Mouse (Mus musculus): ENCODE results near the gene Tekt3. TPM values are rescaled to one million over a fixed set of nuclear protein-coding genes. Genes with fewer than 3 reads are reported as not detected.

Tekt3 gene
- polyA plus RNA-seq, 1 experiment from 2014 or later, result not detected

GRCm38 (mm10) chr11:63132501-63133435 is 71.3 kb downstream of the Tekt3 start:
- Histone ChIP-seq H3K4me3 (ENCODE audit: low read depth, low read length) (peak overlapping the region; percentile 51), H3K27ac (ENCODE audit: low read length) (peak overlapping the region; percentile 60), H3K9ac (ENCODE audit: low read depth, low read length) (peak overlapping the region; percentile 73), H3K27me3 (ENCODE audit: control insufficient read depth, insufficient read depth, low read depth, low read length) (peaks cover 48% of the 10 kb centered on the region), H3K36me3 (ENCODE audit: control insufficient read depth, insufficient read depth, low read length) (no peaks in the 10 kb centered on the region), H3K9me3 (replicated peaks; ENCODE audit: control insufficient read depth, low read length, poor library complexity, severe bottlenecking) (no peaks in the 10 kb centered on the region), H3K4me1 (ENCODE audit: control insufficient read depth, insufficient read depth, low read length) (peaks cover 21% of the 10 kb centered on the region), H3K4me2 (ENCODE audit: low read length) (peak overlapping the region; percentile 91)
- WGBS, result under 1% methylated on average over 64 of the region's 66 CpGs
- peak; percentile 40 for ATAC-seq

DNA sequence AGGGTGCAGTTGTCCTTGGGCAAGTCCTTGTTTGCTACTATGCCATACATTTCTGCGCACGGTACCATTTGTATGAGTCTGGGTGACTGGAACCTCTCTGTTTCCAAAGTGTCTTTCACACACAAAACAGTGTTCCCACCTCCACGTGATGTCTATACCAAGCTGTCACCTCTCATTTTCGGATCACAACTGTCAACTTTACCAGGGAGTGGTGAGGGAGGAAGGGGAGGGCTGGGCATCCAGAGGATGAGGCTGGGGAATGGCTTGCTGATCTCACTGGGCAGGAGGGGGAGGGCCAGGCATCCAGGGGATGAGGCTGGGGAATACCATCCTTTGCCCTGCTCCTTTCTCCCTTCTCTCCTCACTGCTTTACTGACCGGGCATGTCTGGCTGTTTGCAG is 72.6 kb downstream of the Tekt3 start:
- Histone ChIP-seq H3K36me3 (ENCODE audit: control insufficient read depth, insufficient read depth, low read length) (no peaks in the 10 kb centered on the region), H3K9me3 (replicated peaks; ENCODE audit: control insufficient read depth, low read length, poor library complexity, severe bottlenecking) (no peaks in the 10 kb centered on the region), H3K27me3 (ENCODE audit: control insufficient read depth, insufficient read depth, low read depth, low read length) (peaks cover 45% of the 10 kb centered on the region), H3K9ac (ENCODE audit: low read depth, low read length) (no peak overlapping the region), H3K4me1 (ENCODE audit: control insufficient read depth, insufficient read depth, low read length) (peaks cover 21% of the 10 kb centered on the region), H3K4me3 (ENCODE audit: low read depth, low read length) (no peak overlapping the region), H3K27ac (ENCODE audit: low read length) (no peak overlapping the region), H3K4me2 (ENCODE audit: low read length) (no peak overlapping the region)
- 88% methylated on average over 4 of the region's 5 CpGs for WGBS
- ATAC-seq, result no peak

DNA sequence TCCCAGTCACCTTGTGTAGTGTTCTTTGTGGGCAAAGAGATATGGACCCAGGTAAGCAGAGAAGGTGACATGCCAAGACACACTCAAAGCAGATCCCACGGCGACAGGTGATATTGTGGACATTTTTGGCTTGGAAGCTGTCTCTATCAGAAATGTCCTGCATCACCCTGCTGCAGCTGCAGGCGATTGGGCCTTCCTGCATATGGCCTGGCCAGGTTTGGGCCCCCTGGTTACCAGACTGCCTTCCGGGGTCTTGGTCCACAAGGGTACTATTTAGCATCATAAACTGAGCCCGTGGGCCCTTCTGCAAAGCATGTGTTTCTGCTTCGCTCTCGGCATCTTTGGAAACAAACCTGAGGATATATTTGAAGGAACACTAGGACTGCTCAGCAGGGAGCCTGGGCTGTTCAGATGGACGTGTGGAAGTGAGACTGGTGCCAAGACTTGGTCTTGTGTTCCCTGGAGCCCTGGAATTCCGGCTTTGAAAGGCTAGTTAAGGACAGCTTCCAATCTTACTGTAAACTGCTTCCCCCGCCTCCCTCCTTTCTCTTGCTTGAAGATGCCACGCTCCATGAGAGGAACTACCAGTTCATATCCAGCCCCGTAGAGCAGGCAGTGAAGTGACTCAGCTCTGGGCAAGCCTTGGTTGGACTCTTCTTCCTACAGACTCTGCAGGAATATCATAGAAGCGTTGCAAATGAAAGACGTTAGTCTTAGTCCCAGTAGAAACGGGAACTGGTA is 73.5 kb downstream of the Tekt3 start:
- WGBS, result 71% methylated on average over 15 of the region's 15 CpGs
- Histone ChIP-seq H3K27ac (ENCODE audit: low read length) (no peak overlapping the region), H3K4me3 (ENCODE audit: low read depth, low read length) (no peak overlapping the region), H3K9ac (ENCODE audit: low read depth, low read length) (no peak overlapping the region), H3K36me3 (ENCODE audit: control insufficient read depth, insufficient read depth, low read length) (no peaks in the 10 kb centered on the region), H3K9me3 (replicated peaks; ENCODE audit: control insufficient read depth, low read length, poor library complexity, severe bottlenecking) (no peaks in the 10 kb centered on the region), H3K27me3 (ENCODE audit: control insufficient read depth, insufficient read depth, low read depth, low read length) (peaks cover 38% of the 10 kb centered on the region), H3K4me1 (ENCODE audit: control insufficient read depth, insufficient read depth, low read length) (peaks cover 21% of the 10 kb centered on the region), H3K4me2 (ENCODE audit: low read length) (no peak overlapping the region)
- no peak for ATAC-seq

DNA sequence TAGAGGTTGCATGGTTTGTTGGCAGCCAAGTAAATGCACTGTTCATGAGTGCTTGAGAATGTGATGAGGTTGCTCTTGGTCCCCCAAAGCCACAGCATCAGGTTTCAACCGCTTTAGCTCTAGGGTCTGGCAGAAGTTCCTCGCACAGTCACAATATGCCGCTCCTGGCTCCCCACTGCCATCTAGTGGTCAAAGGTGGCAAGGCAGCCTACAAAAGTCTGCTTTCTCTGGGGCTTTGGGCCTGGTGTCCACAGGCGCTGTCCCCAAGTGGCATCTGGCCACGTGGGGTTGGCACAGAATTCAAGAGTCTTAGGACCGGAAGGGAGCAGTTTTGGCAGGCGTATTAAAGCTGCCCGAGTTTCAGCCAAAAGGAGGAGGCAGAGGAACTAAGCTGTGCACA is 74.2 kb downstream of the Tekt3 start:
- H3K9me3 ChIP-seq (replicated peaks; ENCODE audit: control insufficient read depth, low read length, poor library complexity, severe bottlenecking), result no peaks in the 10 kb centered on the region
- no peak overlapping the region for H3K9ac ChIP-seq (ENCODE audit: low read depth, low read length)
- no peaks in the 10 kb centered on the region for H3K36me3 ChIP-seq (ENCODE audit: control insufficient read depth, insufficient read depth, low read length)
- WGBS, result 2% methylated on average over 8 of the region's 8 CpGs
- peak; percentile 72 for ATAC-seq
- H3K27ac ChIP-seq (ENCODE audit: low read length), result no peak overlapping the region
- H3K4me2 ChIP-seq (ENCODE audit: low read length), result no peak overlapping the region
- H3K4me3 ChIP-seq (ENCODE audit: low read depth, low read length), result no peak overlapping the region
- H3K27me3 ChIP-seq (ENCODE audit: control insufficient read depth, insufficient read depth, low read depth, low read length), result peaks cover 34% of the 10 kb centered on the region
- H3K4me1 ChIP-seq (ENCODE audit: control insufficient read depth, insufficient read depth, low read length), result peaks cover 21% of the 10 kb centered on the region

DNA sequence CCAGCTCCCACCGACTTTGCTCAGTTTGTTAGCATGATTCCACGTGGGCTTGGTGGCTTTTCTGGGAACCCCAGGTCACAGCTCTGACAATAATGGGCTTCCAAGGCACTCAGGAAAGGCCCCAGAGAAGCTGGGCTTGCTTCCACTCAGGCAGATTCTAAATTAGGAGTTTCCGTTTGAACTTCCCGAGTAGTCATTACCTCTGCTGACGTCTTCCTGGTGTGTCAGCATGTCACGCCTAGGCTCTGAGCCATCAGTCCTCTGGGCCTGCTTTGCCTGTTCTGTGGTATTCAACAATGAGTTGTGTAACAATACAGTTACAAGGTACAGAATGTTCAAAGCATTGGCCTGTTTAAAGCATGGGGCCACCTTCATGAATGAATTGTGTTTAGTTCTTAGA is 74.8 kb downstream of the Tekt3 start:
- Histone ChIP-seq H3K36me3 (ENCODE audit: control insufficient read depth, insufficient read depth, low read length) (no peaks in the 10 kb centered on the region), H3K4me2 (ENCODE audit: low read length) (no peak overlapping the region), H3K27me3 (ENCODE audit: control insufficient read depth, insufficient read depth, low read depth, low read length) (peaks cover 28% of the 10 kb centered on the region), H3K4me1 (ENCODE audit: control insufficient read depth, insufficient read depth, low read length) (peaks cover 16% of the 10 kb centered on the region), H3K27ac (ENCODE audit: low read length) (no peak overlapping the region), H3K4me3 (ENCODE audit: low read depth, low read length) (no peak overlapping the region), H3K9me3 (replicated peaks; ENCODE audit: control insufficient read depth, low read length, poor library complexity, severe bottlenecking) (no peaks in the 10 kb centered on the region), H3K9ac (ENCODE audit: low read depth, low read length) (no peak overlapping the region)
- no peak for ATAC-seq
- WGBS, result 84% methylated on average over 6 of the region's 6 CpGs

- WGBS, result 66% methylated on average over 4 of the region's 4 CpGs
- no peak for ATAC-seq
- Histone ChIP-seq H3K9me3 (replicated peaks; ENCODE audit: control insufficient read depth, low read length, poor library complexity, severe bottlenecking) (no peaks in the 10 kb centered on the region), H3K9ac (ENCODE audit: low read depth, low read length) (no peak overlapping the region), H3K4me3 (ENCODE audit: low read depth, low read length) (no peak overlapping the region), H3K27ac (ENCODE audit: low read length) (no peak overlapping the region), H3K4me2 (ENCODE audit: low read length) (no peak overlapping the region), H3K36me3 (ENCODE audit: control insufficient read depth, insufficient read depth, low read length) (no peaks in the 10 kb centered on the region), H3K4me1 (ENCODE audit: control insufficient read depth, insufficient read depth, low read length) (peaks cover 9% of the 10 kb centered on the region), H3K27me3 (ENCODE audit: control insufficient read depth, insufficient read depth, low read depth, low read length) (peaks cover 21% of the 10 kb centered on the region)
Observed at GRCm38 (mm10) chr11:63136836-63137416, 75.5 kb downstream of the Tekt3 start.

DNA sequence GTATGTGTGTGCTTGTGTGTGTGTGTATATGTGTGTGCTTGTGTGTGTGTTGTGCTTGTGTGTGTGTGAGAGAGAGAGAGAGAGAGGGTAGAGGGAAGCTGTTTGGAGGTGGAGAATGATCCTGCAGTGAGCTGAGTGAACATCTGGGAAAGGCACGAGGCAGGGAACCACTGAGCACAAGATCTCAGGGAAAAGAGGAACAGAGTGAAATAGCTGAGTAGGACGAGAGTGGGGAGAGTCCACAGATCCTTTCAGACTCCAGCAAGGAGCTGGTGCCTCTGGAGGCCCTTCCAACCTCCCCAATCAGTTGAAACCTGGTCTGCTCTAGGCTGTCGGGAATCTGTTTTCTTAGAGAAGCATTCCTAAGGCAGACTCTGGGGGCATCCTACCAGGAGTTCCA is 77.3 kb downstream of the Tekt3 start:
- Histone ChIP-seq H3K4me2 (ENCODE audit: low read length) (no peak overlapping the region), H3K9ac (ENCODE audit: low read depth, low read length) (no peak overlapping the region), H3K27me3 (ENCODE audit: control insufficient read depth, insufficient read depth, low read depth, low read length) (peaks cover 8% of the 10 kb centered on the region), H3K9me3 (replicated peaks; ENCODE audit: control insufficient read depth, low read length, poor library complexity, severe bottlenecking) (no peaks in the 10 kb centered on the region), H3K36me3 (ENCODE audit: control insufficient read depth, insufficient read depth, low read length) (no peaks in the 10 kb centered on the region), H3K4me1 (ENCODE audit: control insufficient read depth, insufficient read depth, low read length) (no peaks in the 10 kb centered on the region; the same call in 1 of the 2 replicates), H3K4me3 (ENCODE audit: low read depth, low read length) (no peak overlapping the region), H3K27ac (ENCODE audit: low read length) (no peak overlapping the region)
- no peak for ATAC-seq
- WGBS, result 64% methylated on average over 3 of the region's 3 CpGs

DNA sequence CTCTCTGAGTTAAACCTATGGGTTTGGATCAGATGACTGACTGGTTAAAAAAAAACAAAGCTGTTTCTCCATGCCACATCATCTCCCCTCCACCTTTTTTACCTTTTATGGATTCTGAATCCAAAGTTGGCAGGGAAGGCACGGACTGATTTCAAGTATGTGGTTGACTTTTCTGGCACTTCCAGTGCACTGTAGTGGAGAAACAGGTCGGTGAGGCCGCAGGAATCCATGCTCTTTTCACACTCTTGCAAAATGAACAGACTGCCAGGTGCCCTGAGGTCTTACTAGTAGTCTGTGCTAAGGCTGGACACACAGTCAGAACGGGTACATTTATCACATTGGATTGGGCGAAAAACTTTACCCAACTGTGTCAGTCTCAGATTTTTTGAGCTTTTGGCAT is 80.9 kb downstream of the Tekt3 start:
- no peak overlapping the region for H3K27ac ChIP-seq (ENCODE audit: low read length)
- 94% methylated on average over 5 of the region's 5 CpGs for WGBS
- no peak overlapping the region for H3K9ac ChIP-seq (ENCODE audit: low read depth, low read length)
- H3K4me3 ChIP-seq (ENCODE audit: low read depth, low read length), result no peak overlapping the region
- H3K9me3 ChIP-seq (replicated peaks; ENCODE audit: control insufficient read depth, low read length, poor library complexity, severe bottlenecking), result no peaks in the 10 kb centered on the region
- no peaks in the 10 kb centered on the region for H3K27me3 ChIP-seq (ENCODE audit: control insufficient read depth, insufficient read depth, low read depth, low read length)
- ATAC-seq, result no peak
- no peaks in the 10 kb centered on the region for H3K36me3 ChIP-seq (ENCODE audit: control insufficient read depth, insufficient read depth, low read length)
- no peak overlapping the region for H3K4me2 ChIP-seq (ENCODE audit: low read length)
- no peaks in the 10 kb centered on the region for H3K4me1 ChIP-seq (ENCODE audit: control insufficient read depth, insufficient read depth, low read length)

- Histone ChIP-seq H3K36me3 (ENCODE audit: control insufficient read depth, insufficient read depth, low read length) (no peaks in the 10 kb centered on the region), H3K27me3 (ENCODE audit: control insufficient read depth, insufficient read depth, low read depth, low read length) (no peaks in the 10 kb centered on the region), H3K4me3 (ENCODE audit: low read depth, low read length) (no peak overlapping the region), H3K27ac (ENCODE audit: low read length) (no peak overlapping the region), H3K9ac (ENCODE audit: low read depth, low read length) (no peak overlapping the region), H3K9me3 (replicated peaks; ENCODE audit: control insufficient read depth, low read length, poor library complexity, severe bottlenecking) (no peaks in the 10 kb centered on the region), H3K4me1 (ENCODE audit: control insufficient read depth, insufficient read depth, low read length) (no peaks in the 10 kb centered on the region), H3K4me2 (ENCODE audit: low read length) (no peak overlapping the region)
- ATAC-seq, result no peak
- WGBS, result 86% methylated on average over 4 of the region's 4 CpGs
Observed at GRCm38 (mm10) chr11:63142816-63143215, 81.4 kb downstream of the Tekt3 start.

Measured in midbrain, embryonic 16.5 days (tissue).